Mouse (Mus musculus): ENCODE data around the gene Mc1r. TPM values are rescaled to one million over a fixed set of nuclear protein-coding genes. Genes with fewer than 3 reads are reported as not detected.

Gene Mc1r
- total and polyA plus RNA-seq, 3 experiments = 0.31 to 0.45 TPM; not detected in 1

DNA sequence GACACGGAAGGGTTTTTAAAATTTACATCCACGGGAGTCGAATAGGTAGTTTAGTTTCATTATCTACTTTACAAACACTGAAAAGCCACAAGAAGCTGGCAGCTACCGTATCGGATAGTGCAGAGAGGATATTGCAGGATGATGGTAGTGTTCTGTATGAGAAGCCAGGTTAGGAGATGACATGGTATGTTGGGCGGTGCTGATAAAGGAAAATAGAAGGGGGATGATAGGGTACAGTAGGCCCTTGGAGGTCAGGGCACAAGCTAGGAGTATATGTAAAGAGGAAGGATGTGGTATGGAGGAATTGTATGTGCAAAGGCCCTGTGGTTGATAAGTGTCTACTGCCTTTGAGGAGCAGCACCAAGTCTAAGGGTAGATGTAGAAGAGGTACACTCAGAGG, 47.7 kb downstream of the Mc1r start:
- peak; percentile 62 for DNase-seq (ENCODE audit: low read depth, low spot score)
- TF ChIP-seq USF1 (IDR thresholded peaks at IDR 0.05; ENCODE audit: low read depth, low read length) = no peak
- no peak for TF ChIP-seq ZNF384 (IDR thresholded peaks at IDR 0.05; ENCODE audit: low read depth, low read length)
- TF ChIP-seq TAL1 (IDR thresholded peaks at IDR 0.05; ENCODE audit: low read length) = peak; percentile 49
- TF ChIP-seq RCOR1 (IDR thresholded peaks at IDR 0.05; ENCODE audit: low read depth, low read length) = no peak
- peak; percentile 17 to 72; a peak in 2 of 4 replicates for TF ChIP-seq EP300 (IDR thresholded peaks at IDR 0.05; ENCODE audit: low read depth in 1 of 2, low read length in 2 of 2)
- TF ChIP-seq MEF2A (IDR thresholded peaks at IDR 0.05; ENCODE audit: extremely low read depth, insufficient replicate concordance, low read depth, low read length, poor library complexity, severe bottlenecking) = no peak
- no peak for TF ChIP-seq MAFK (IDR thresholded peaks at IDR 0.05; ENCODE audit: borderline replicate concordance, low read depth, low read length)
- TF ChIP-seq SIN3A (IDR thresholded peaks at IDR 0.05; ENCODE audit: low read length) = no peak
- TF ChIP-seq MXI1 (IDR thresholded peaks at IDR 0.05; ENCODE audit: low read depth, low read length) = no peak
- no peak for TF ChIP-seq POLR2A (IDR thresholded peaks at IDR 0.05; ENCODE audit: control insufficient read depth in 1 of 2, insufficient read depth in 1 of 2, low read depth in 1 of 2, low read length in 2 of 2, poor library complexity in 1 of 2)
- no peak for TF ChIP-seq CHD2 (IDR thresholded peaks at IDR 0.05; ENCODE audit: low read length)
- no peak for TF ChIP-seq E2F4 (IDR thresholded peaks at IDR 0.05; ENCODE audit: borderline replicate concordance, low read depth, low read length)
- 0 out of 2 replicates have a peak, but pooled peaks have one; percentile 20 for TF ChIP-seq TBP (IDR thresholded peaks at IDR 0.05; ENCODE audit: low read depth, low read length)
- TF ChIP-seq RAD21 (IDR thresholded peaks at IDR 0.05; ENCODE audit: low read depth, low read length) = no peak
- no peak for TF ChIP-seq JUND (IDR thresholded peaks at IDR 0.05; ENCODE audit: low read depth, low read length)
- no peak for TF ChIP-seq CHD1 (IDR thresholded peaks at IDR 0.05; ENCODE audit: low read depth, low read length)
- no peak for TF ChIP-seq ZC3H11A (IDR thresholded peaks at IDR 0.05; ENCODE audit: low read depth, low read length)
- no peak for TF ChIP-seq ELF1 (IDR thresholded peaks at IDR 0.05; ENCODE audit: low read depth, low read length)
- no peak for TF ChIP-seq POLR2AphosphoS2 (IDR thresholded peaks at IDR 0.05; ENCODE audit: low read length)
- TF ChIP-seq MYB (IDR thresholded peaks at IDR 0.05; ENCODE audit: low read depth, low read length) = no peak
- TF ChIP-seq POLR2AphosphoS5 (IDR thresholded peaks at IDR 0.05; ENCODE audit: borderline replicate concordance, low read depth, low read length) = no peak
- TF ChIP-seq TCF12 (IDR thresholded peaks at IDR 0.05; ENCODE audit: low read depth, low read length) = peak; percentile 49
- no peak for TF ChIP-seq NELFE (IDR thresholded peaks at IDR 0.05; ENCODE audit: low read depth, low read length)
- peak; percentile 65; the same call in 1 of the 2 replicates for TF ChIP-seq ETS1 (IDR thresholded peaks at IDR 0.05; ENCODE audit: low read depth, low read length)
- TF ChIP-seq NRF1 (IDR thresholded peaks at IDR 0.05; ENCODE audit: insufficient read depth, low read depth, low read length, poor library complexity, severe bottlenecking) = no peak
- no peak for TF ChIP-seq UBTF (IDR thresholded peaks at IDR 0.05; ENCODE audit: borderline replicate concordance, insufficient read depth, low read depth, low read length)
- no peak for TF ChIP-seq CTCF (IDR thresholded peaks at IDR 0.05 in 2 of 3, conservative IDR thresholded peaks at IDR 0.05 in 1 of 3; ENCODE audit: control insufficient read depth in 1 of 3, insufficient read depth in 1 of 3, low read depth in 2 of 3, low read length in 3 of 3, poor library complexity in 1 of 3, severe bottlenecking in 1 of 3)
- no peak for TF ChIP-seq SMC3 (IDR thresholded peaks at IDR 0.05; ENCODE audit: low read depth, low read length)
- TF ChIP-seq USF2 (IDR thresholded peaks at IDR 0.05; ENCODE audit: borderline replicate concordance in 1 of 2, insufficient read depth in 1 of 2, low read depth in 1 of 2, low read length in 2 of 2) = no peak
- no peak for TF ChIP-seq ZMIZ1 (IDR thresholded peaks at IDR 0.05; ENCODE audit: low read depth, low read length)
- TF ChIP-seq KAT2A (conservative IDR thresholded peaks at IDR 0.05; ENCODE audit: low read depth, low read length) = no peak
- no peak for TF ChIP-seq MAX (IDR thresholded peaks at IDR 0.05; ENCODE audit: low read length)
- no peak for TF ChIP-seq MYC (IDR thresholded peaks at IDR 0.05; ENCODE audit: low read depth, low read length)
- no peak for TF ChIP-seq MAZ (IDR thresholded peaks at IDR 0.05; ENCODE audit: low read depth, low read length)
- 0 out of 2 replicates have a peak, but pooled peaks have one; percentile 16 for TF ChIP-seq HCFC1 (IDR thresholded peaks at IDR 0.05; ENCODE audit: low read depth, low read length)
- TF ChIP-seq GABPA (IDR thresholded peaks at IDR 0.05; ENCODE audit: low read depth, low read length) = no peak
- peak; percentile 64 for TF ChIP-seq GATA1 (IDR thresholded peaks at IDR 0.05; ENCODE audit: low read depth, low read length)
- TF ChIP-seq ZKSCAN1 (IDR thresholded peaks at IDR 0.05; ENCODE audit: low read depth, low read length) = no peak

More for the DNA sequence above, 47.7 kb downstream of the Mc1r start:
- Histone ChIP-seq H3K4me1 (ENCODE audit: control insufficient read depth in 1 of 2, insufficient read depth in 2 of 2, low read length in 2 of 2) (peaks cover 13 to 24% of the 10 kb centered on the region in 2 experiments), H3K36me3 (ENCODE audit: control insufficient read depth in 1 of 2, insufficient read depth in 2 of 2, low read length in 2 of 2) (peaks cover 0 to 25% of the 10 kb centered on the region in 2 experiments; a peak in 3 of 4 replicates), H3K9me3 (replicated peaks; ENCODE audit: insufficient read depth, low read length) (no peaks in the 10 kb centered on the region), H3K27ac (ENCODE audit: control insufficient read depth, low read depth, low read length) (peak overlapping the region; percentile 41; the same call in 1 of the 2 replicates), H3K79me2 (ENCODE audit: control insufficient read depth, insufficient read depth, low read length, poor library complexity) (no peaks in the 10 kb centered on the region), H3K27me3 (ENCODE audit: control insufficient read depth in 1 of 2, insufficient read depth in 2 of 2, low read length in 2 of 2) (no peaks in the 10 kb centered on the region), H3K9ac (ENCODE audit: control insufficient read depth, low read depth, low read length, poor library complexity, severe bottlenecking) (no peak overlapping the region), H3K4me3 (ENCODE audit: control insufficient read depth in 1 of 2, insufficient read depth in 1 of 2, low read depth in 2 of 2, low read length in 2 of 2) (no peak overlapping the region)
